Mouse (Mus musculus) adrenal gland, adult 18-20 months (tissue): ENCODE measurements around the gene Cyp11a1. TPM values are rescaled to one million over a fixed set of nuclear protein-coding genes. Genes with fewer than 3 reads are reported as not detected.

ENCODE experiments used
- DNase-seq, 2 experiments: peaks; one replicate each; pipeline ENCODE4 v3.0.0; 2021 to 2022; ENCODE audit warnings: low spot score in 2 of 2
- total RNA-seq, 2 experiments: library from RNA; stranded (reverse); gene quantifications; 1 replicate in 1 of 2; 2 replicates in 1 of 2; pipeline ENCODE4 v1.2.3; 2021

The Cyp11a1 gene
- total RNA-seq, 2 experiments from 2014 or later: 6,431 to 6,741 TPM

GRCm38 (mm10) chr9:58067546-58067945, 61.3 kb downstream of the Cyp11a1 start:
- no peak for DNase-seq

- no peak for DNase-seq
These were observed 68.3 kb downstream of the Cyp11a1 start for GRCm38 (mm10) chr9:58074561-58074960.

Other genes with a start within 250 kb of the Cyp11a1 start
- 10 to 100 TPM; 63.6 to 74.9 TPM for gene Clk3, start 240.6 kb upstream of the Cyp11a1 start, total RNA-seq
- 1 to 10 TPM; 5.4 to 7.1 TPM for gene Arid3b, start 169.6 kb upstream of the Cyp11a1 start, total RNA-seq
- gene Ubl7, start 95.4 kb upstream of the Cyp11a1 start, total RNA-seq: 10 to 100 TPM; 66.7 to 73.4 TPM
- 10 to 100 TPM; 10.4 to 21.1 TPM for gene Sema7a, start 66.3 kb upstream of the Cyp11a1 start, total RNA-seq
- 1 to 10 TPM; 1.1 to 1.5 TPM for gene Stra6, start 57.4 kb downstream of the Cyp11a1 start, total RNA-seq
- gene Ccdc33, start 112.4 kb downstream of the Cyp11a1 start, total RNA-seq: under 1 TPM; 0.22 to 0.80 TPM
- 10 to 100 TPM; 22.4 to 33.0 TPM for gene Islr, start 197.9 kb downstream of the Cyp11a1 start, total RNA-seq
- gene Islr2, start 197.9 kb downstream of the Cyp11a1 start, total RNA-seq: 1 to 10 TPM; 1.2 to 2.6 TPM
- 10 to 100 TPM; 16.1 to 17.9 TPM for gene Pml, start 243.4 kb downstream of the Cyp11a1 start, total RNA-seq
- 10 to 100 TPM; 13.3 to 15.0 TPM for gene Stoml1, start 246.8 kb downstream of the Cyp11a1 start, total RNA-seq